Mouse (Mus musculus) forebrain, embryonic 16.5 days (tissue): Measurements from ENCODE around the gene Samt2. TPM values are rescaled to one million over a fixed set of nuclear protein-coding genes. Genes with fewer than 3 reads are reported as not detected.
"Not testable (repeated sequence)": the region's sequence is repeated elsewhere in the genome, so short reads cannot be mapped to it uniquely, and the experiment has no call there.

Source experiments
- ATAC-seq: fragments of 200-750 bp; cut with Nextera tagmentation; 2 replicates; pipeline ENCODE4 v1.8.0; 2017; ENCODE audit warnings: mild to moderate bottlenecking, moderate library complexity
- H3K27ac ChIP-seq: fragments of 300-500 bp; sonication (generic); 2 replicates; pipeline ENCODE4 v1.5.1; 2014; ENCODE audit warnings: low read length, control low read depth
- H3K27me3 ChIP-seq: fragments of 300-500 bp; sonication (generic); replicated peaks from 2 replicates; pipeline ENCODE4 v1.6.1; 2014; ENCODE audit warnings: low read length; ENCODE audit not compliant: control insufficient read depth, insufficient read depth
- H3K36me3 ChIP-seq: fragments of 300-500 bp; sonication (generic); 2 replicates; pipeline ENCODE4 v1.6.1; 2014; ENCODE audit not compliant: control insufficient read depth, insufficient read depth
- H3K4me1 ChIP-seq: fragments of 300-500 bp; sonication (generic); replicated peaks from 2 replicates; pipeline ENCODE4 v1.6.1; 2014; ENCODE audit warnings: low read length; ENCODE audit not compliant: control insufficient read depth, insufficient read depth
- H3K4me2 ChIP-seq: fragments of 300-500 bp; sonication (generic); 2 replicates; pipeline ENCODE4 v1.6.1; 2014; ENCODE audit warnings: mild to moderate bottlenecking, low read length, control low read depth
- H3K4me3 ChIP-seq: fragments of 300-500 bp; sonication (generic); replicated peaks from 2 replicates; pipeline ENCODE4 v1.5.1; 2014; ENCODE audit warnings: mild to moderate bottlenecking, low read length, control low read depth
- H3K9ac ChIP-seq: fragments of 300-500 bp; sonication (generic); replicated peaks from 2 replicates; pipeline ENCODE4 v1.6.1; 2014; ENCODE audit warnings: low read depth, low read length, control low read depth
- H3K9me3 ChIP-seq: fragments of 300-500 bp; sonication (generic); 2 replicates; pipeline ENCODE4 v1.6.1; 2016; ENCODE audit warnings: low read length; ENCODE audit not compliant: control insufficient read depth
- WGBS: fragments of 180-500 bp; shearing (Covaris S2); extraction: QIAGEN DNeasy Blood & Tissue Kit; methylation state at CpG from one replicate; pipeline ENCODE4 v1.1.7; 2014; 5-methylcytosine and 5-hydroxymethylcytosine counted together
- polyA plus RNA-seq: library from polyadenylated mRNA; unstranded; fragments of >200 nt; fragmentation: Nextera tagmentation; extraction: Ambion mirVana; gene quantifications from 2 replicates; pipeline ENCODE4 v1.2.1, GENCODE M21; 2015

The Samt2 gene
- not detected in 2 replicates for polyA plus RNA-seq

DNA sequence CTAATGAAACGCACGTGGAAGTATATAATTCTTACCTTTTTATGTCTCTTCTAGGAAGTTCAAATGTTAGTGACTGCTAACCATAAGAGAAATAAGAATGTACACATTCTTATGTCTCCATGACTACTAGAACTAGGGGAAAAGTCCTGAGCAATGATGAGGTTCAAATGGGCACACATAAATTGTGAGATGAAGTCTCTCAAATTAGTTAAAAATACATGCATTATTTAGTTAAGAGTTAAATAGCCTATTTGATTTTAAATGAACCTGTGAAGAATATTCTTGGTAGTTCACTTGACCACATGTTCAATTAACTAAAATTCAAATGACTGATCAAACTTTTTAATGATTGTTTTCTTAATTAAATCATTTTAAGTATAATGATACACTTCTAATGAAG is at the start of gene Samt2:
Samt2 (minus strand) TSS at position 101 of the 400 bp plus-strand sequence.
- ATAC-seq, H3K27me3 ChIP-seq, H3K9me3 ChIP-seq, H3K4me1 ChIP-seq, H3K36me3 ChIP-seq, H3K27ac ChIP-seq, H3K9ac ChIP-seq, H3K4me3 ChIP-seq, H3K4me2 ChIP-seq: not testable (repeated sequence)
- 83% methylated on average over 2 of the region's 2 CpGs for WGBS

Other genes with a start within 250 kb of the Samt2 start
- gene 4930524N10Rik, start 236.0 kb downstream of the Samt2 start, polyA plus RNA-seq: not detected in 2 replicates
- not detected in 2 replicates for gene Samt4, start 97.4 kb downstream of the Samt2 start, polyA plus RNA-seq